Mouse (Mus musculus): ENCODE results near the gene Nckap5. TPM values are rescaled to one million over a fixed set of nuclear protein-coding genes. Genes with fewer than 3 reads are reported as not detected.

Nckap5 gene
- polyA plus RNA-seq, 1 experiment from 2014 or later: 16.6 TPM

- WGBS: 79% methylated on average over 3 of the region's 3 CpGs
- Histone ChIP-seq H3K4me3 (ENCODE audit: low read depth, low read length) (no peak overlapping the region), H3K36me3 (ENCODE audit: control insufficient read depth, insufficient read depth, low read length) (no peaks in the 10 kb centered on the region), H3K27me3 (ENCODE audit: control insufficient read depth, insufficient read depth, low read length) (no peaks in the 10 kb centered on the region), H3K9me3 (ENCODE audit: control insufficient read depth, low read length) (no peaks in the 10 kb centered on the region), H3K27ac (ENCODE audit: low read depth, low read length) (no peak overlapping the region), H3K4me2 (ENCODE audit: low read depth, low read length, severe bottlenecking) (no peak overlapping the region), H3K4me1 (replicated peaks; ENCODE audit: control insufficient read depth, insufficient read depth, low read length) (no peaks in the 10 kb centered on the region), H3K9ac (ENCODE audit: low read length) (no peak overlapping the region)
- no peak for DNase-seq (ENCODE audit: low spot score)
- no peak for ATAC-seq (replicated peaks; ENCODE audit: low FRiP score)
These were observed 312.5 kb downstream of the Nckap5 start for GRCm38 (mm10) chr1:126518067-126518466.

DNA sequence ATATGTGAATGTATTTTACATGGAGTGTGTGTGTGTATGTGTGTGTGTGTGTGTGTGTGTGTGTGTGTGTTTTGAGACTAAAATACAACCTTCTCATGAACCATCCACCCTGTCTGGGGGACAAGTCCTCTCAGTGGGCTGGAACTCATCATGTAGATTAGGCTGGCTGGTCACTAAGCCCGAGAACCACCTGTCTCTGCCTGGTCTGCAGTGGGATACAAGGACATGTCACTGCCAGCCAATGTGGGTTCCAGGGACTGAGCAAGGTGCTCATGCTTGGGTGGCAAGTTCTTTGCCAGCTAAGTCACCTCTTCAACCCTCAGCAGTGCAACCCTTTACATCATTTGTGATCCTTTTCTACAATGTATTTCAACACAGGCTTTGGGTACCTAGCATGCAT lies 313.2 kb downstream of the Nckap5 start:
- Histone ChIP-seq H3K9ac (ENCODE audit: low read length) (no peak overlapping the region), H3K27me3 (ENCODE audit: control insufficient read depth, insufficient read depth, low read length) (no peaks in the 10 kb centered on the region), H3K4me1 (replicated peaks; ENCODE audit: control insufficient read depth, insufficient read depth, low read length) (no peaks in the 10 kb centered on the region), H3K9me3 (ENCODE audit: control insufficient read depth, low read length) (no peaks in the 10 kb centered on the region), H3K36me3 (ENCODE audit: control insufficient read depth, insufficient read depth, low read length) (no peaks in the 10 kb centered on the region), H3K27ac (ENCODE audit: low read depth, low read length) (no peak overlapping the region), H3K4me2 (ENCODE audit: low read depth, low read length, severe bottlenecking) (no peak overlapping the region), H3K4me3 (ENCODE audit: low read depth, low read length) (no peak overlapping the region)
- no peak for DNase-seq (ENCODE audit: low spot score)
- no peak for ATAC-seq (replicated peaks; ENCODE audit: low FRiP score)
- 81% methylated on average over 1 of the region's 1 CpGs for WGBS

DNA sequence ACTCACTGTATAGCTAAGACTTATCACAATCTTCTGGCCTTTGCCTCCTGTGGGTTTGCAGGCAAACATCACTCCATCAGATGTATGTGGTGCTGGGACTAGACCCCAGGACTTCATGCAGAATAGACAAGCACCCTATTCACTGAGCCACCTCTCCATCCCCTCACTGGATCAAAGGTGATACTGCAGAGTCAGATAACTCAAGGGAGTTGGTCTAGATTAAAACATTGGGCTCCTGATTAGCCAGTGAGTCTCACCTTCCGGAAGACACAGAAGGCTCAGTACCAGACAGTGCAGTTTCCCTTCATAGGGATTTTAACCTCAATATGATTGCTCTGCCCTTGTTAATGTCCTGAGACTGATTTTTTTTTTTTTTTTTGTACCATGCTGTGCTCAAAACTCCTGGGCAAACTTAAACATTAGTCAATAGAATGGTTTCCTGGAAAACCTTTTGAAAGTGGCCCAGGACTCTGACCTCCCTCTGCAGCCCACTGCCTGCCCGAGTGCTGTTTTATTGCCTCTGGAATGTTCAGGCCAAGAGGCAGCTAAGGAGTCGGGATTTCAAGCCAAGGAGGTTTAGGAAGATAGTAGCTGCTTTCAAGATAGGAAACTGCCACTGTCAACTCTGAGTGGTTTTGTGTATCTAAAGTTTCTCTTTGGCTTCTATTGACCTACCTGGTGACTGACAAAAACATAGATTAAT lies 315.4 kb downstream of the Nckap5 start:
- ATAC-seq (replicated peaks; ENCODE audit: low FRiP score) (no peak), DNase-seq (ENCODE audit: low spot score) (no peak)
- H3K36me3 ChIP-seq (ENCODE audit: control insufficient read depth, insufficient read depth, low read length): no peaks in the 10 kb centered on the region
- 63% methylated on average over 3 of the region's 3 CpGs for WGBS
- H3K9ac ChIP-seq (ENCODE audit: low read length): no peak overlapping the region
- no peaks in the 10 kb centered on the region for H3K4me1 ChIP-seq (replicated peaks; ENCODE audit: control insufficient read depth, insufficient read depth, low read length)
- H3K4me2 ChIP-seq (ENCODE audit: low read depth, low read length, severe bottlenecking): no peak overlapping the region
- no peaks in the 10 kb centered on the region for H3K27me3 ChIP-seq (ENCODE audit: control insufficient read depth, insufficient read depth, low read length)
- no peak overlapping the region for H3K4me3 ChIP-seq (ENCODE audit: low read depth, low read length)
- no peaks in the 10 kb centered on the region for H3K9me3 ChIP-seq (ENCODE audit: control insufficient read depth, low read length)
- H3K27ac ChIP-seq (ENCODE audit: low read depth, low read length): no peak overlapping the region

DNA sequence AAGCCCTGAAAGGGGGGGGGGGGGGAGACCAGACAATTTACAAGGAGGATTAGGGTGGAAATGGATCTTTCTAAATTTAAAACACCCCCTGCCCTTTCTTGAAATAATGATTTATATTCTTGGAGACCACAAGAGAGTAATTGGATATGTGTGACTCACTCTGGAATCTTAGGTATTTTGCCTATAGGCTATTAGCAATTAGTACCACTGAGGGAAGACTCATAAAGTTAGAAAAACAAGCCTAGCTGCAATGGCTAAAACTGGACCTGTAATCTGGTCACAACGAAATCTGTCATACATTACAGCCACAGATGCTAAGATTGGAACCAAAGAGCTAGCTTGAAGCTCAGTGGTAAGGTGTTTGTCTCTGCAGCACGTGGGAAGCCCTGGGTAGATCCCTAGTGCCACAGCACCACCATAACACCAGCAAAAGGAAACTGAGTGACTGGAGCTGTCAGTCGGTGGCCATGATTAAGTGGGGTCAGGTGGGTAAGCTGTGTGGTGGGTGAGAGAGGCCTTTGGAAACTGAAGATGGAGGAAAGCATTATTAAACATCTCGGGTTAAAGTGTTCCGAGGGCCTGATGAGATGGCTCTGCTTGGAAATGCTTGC lies 318.7 kb downstream of the Nckap5 start:
- Histone ChIP-seq H3K27me3 (ENCODE audit: control insufficient read depth, insufficient read depth, low read length) (no peaks in the 10 kb centered on the region), H3K27ac (ENCODE audit: low read depth, low read length) (no peak overlapping the region), H3K9me3 (ENCODE audit: control insufficient read depth, low read length) (no peaks in the 10 kb centered on the region), H3K9ac (ENCODE audit: low read length) (no peak overlapping the region), H3K4me2 (ENCODE audit: low read depth, low read length, severe bottlenecking) (no peak overlapping the region), H3K4me3 (ENCODE audit: low read depth, low read length) (no peak overlapping the region), H3K36me3 (ENCODE audit: control insufficient read depth, insufficient read depth, low read length) (no peaks in the 10 kb centered on the region), H3K4me1 (replicated peaks; ENCODE audit: control insufficient read depth, insufficient read depth, low read length) (no peaks in the 10 kb centered on the region)
- DNase-seq (ENCODE audit: low spot score) (no peak), ATAC-seq (replicated peaks; ENCODE audit: low FRiP score) (no peak)
- WGBS: 75% methylated on average over 5 of the region's 5 CpGs

GRCm38 (mm10) chr1:126504717-126505116 lies 325.9 kb downstream of the Nckap5 start:
- H3K9ac ChIP-seq (ENCODE audit: low read length): no peak overlapping the region
- H3K4me2 ChIP-seq (ENCODE audit: low read depth, low read length, severe bottlenecking): no peak overlapping the region
- WGBS: 79% methylated on average over 4 of the region's 4 CpGs
- no peaks in the 10 kb centered on the region for H3K36me3 ChIP-seq (ENCODE audit: control insufficient read depth, insufficient read depth, low read length)
- DNase-seq (ENCODE audit: low spot score) (no peak), ATAC-seq (replicated peaks; ENCODE audit: low FRiP score) (no peak)
- no peaks in the 10 kb centered on the region for H3K4me1 ChIP-seq (replicated peaks; ENCODE audit: control insufficient read depth, insufficient read depth, low read length)
- H3K9me3 ChIP-seq (ENCODE audit: control insufficient read depth, low read length): no peaks in the 10 kb centered on the region
- H3K27ac ChIP-seq (ENCODE audit: low read depth, low read length): no peak overlapping the region
- no peak overlapping the region for H3K4me3 ChIP-seq (ENCODE audit: low read depth, low read length)
- H3K27me3 ChIP-seq (ENCODE audit: control insufficient read depth, insufficient read depth, low read length): no peaks in the 10 kb centered on the region

- H3K36me3 ChIP-seq (ENCODE audit: control insufficient read depth, insufficient read depth, low read length): no peaks in the 10 kb centered on the region
- no peak overlapping the region for H3K4me3 ChIP-seq (ENCODE audit: low read depth, low read length)
- no peak overlapping the region for H3K27ac ChIP-seq (ENCODE audit: low read depth, low read length)
- H3K9ac ChIP-seq (ENCODE audit: low read length): no peak overlapping the region
- DNase-seq (ENCODE audit: low spot score) (no peak), ATAC-seq (replicated peaks; ENCODE audit: low FRiP score) (no peak)
- no peak overlapping the region for H3K4me2 ChIP-seq (ENCODE audit: low read depth, low read length, severe bottlenecking)
- H3K9me3 ChIP-seq (ENCODE audit: control insufficient read depth, low read length): no peaks in the 10 kb centered on the region
- no peaks in the 10 kb centered on the region for H3K27me3 ChIP-seq (ENCODE audit: control insufficient read depth, insufficient read depth, low read length)
- H3K4me1 ChIP-seq (replicated peaks; ENCODE audit: control insufficient read depth, insufficient read depth, low read length): no peaks in the 10 kb centered on the region
- WGBS: 80% methylated on average over 2 of the region's 2 CpGs
These were observed 327.9 kb downstream of the Nckap5 start for GRCm38 (mm10) chr1:126502741-126503140.

DNA sequence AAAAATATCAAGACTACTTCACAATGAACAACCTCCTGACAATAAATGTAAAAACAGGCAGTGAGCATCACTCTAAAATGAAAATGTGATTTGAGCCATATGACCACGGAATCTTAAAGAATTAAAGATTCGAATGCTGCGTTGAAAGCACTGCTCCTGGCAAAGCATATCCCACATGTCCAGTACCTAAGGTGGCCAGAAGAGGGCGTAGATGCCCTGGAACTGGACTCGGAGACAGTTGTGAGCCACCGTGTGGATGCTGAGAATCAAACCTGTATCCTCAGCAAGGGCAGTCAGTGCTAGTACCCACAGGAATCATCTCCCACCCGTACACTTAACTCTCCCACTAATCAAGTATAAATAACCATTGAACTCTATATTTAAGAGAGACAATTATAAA lies 333.9 kb downstream of the Nckap5 start:
- H3K9me3 ChIP-seq (ENCODE audit: control insufficient read depth, low read length): no peaks in the 10 kb centered on the region
- no peaks in the 10 kb centered on the region for H3K27me3 ChIP-seq (ENCODE audit: control insufficient read depth, insufficient read depth, low read length)
- WGBS: 83% methylated on average over 7 of the region's 7 CpGs

GRCm38 (mm10) chr1:126492206-126493071 lies 338.2 kb downstream of the Nckap5 start:
- ATAC-seq (replicated peaks; ENCODE audit: low FRiP score) (peak; percentile 80), DNase-seq (ENCODE audit: low spot score) (peak; percentile 74)
- Histone ChIP-seq H3K4me1 (replicated peaks; ENCODE audit: control insufficient read depth, insufficient read depth, low read length) (peaks cover 6% of the 10 kb centered on the region; the same call in 1 of the 2 replicates), H3K9ac (ENCODE audit: low read length) (peak overlapping the region; percentile 63), H3K27ac (ENCODE audit: low read depth, low read length) (no peak overlapping the region), H3K36me3 (ENCODE audit: control insufficient read depth, insufficient read depth, low read length) (no peaks in the 10 kb centered on the region), H3K4me2 (ENCODE audit: low read depth, low read length, severe bottlenecking) (peak overlapping the region; percentile 73), H3K27me3 (ENCODE audit: control insufficient read depth, insufficient read depth, low read length) (no peaks in the 10 kb centered on the region), H3K4me3 (ENCODE audit: low read depth, low read length) (peak overlapping the region; percentile 43), H3K9me3 (ENCODE audit: control insufficient read depth, low read length) (no peaks in the 10 kb centered on the region)
- 5% methylated on average over 35 of the region's 35 CpGs for WGBS

More for the DNA sequence above, 333.9 kb downstream of the Nckap5 start:
- H3K4me1 ChIP-seq (replicated peaks; ENCODE audit: control insufficient read depth, insufficient read depth, low read length): peaks cover 4% of the 10 kb centered on the region; the same call in 1 of the 2 replicates
- no peaks in the 10 kb centered on the region for H3K36me3 ChIP-seq (ENCODE audit: control insufficient read depth, insufficient read depth, low read length)
- ATAC-seq (replicated peaks; ENCODE audit: low FRiP score): no peak
- H3K9ac ChIP-seq (ENCODE audit: low read length): no peak overlapping the region
- H3K4me2 ChIP-seq (ENCODE audit: low read depth, low read length, severe bottlenecking): no peak overlapping the region
- H3K27ac ChIP-seq (ENCODE audit: low read depth, low read length): no peak overlapping the region
- H3K4me3 ChIP-seq (ENCODE audit: low read depth, low read length): no peak overlapping the region
- no peak for DNase-seq (ENCODE audit: low spot score)

Data from forebrain, embryonic 11.5 days (tissue).